Mouse (Mus musculus) lung, postnatal 0 days (tissue): ENCODE measurements at regions not wholly inside any gene's neighbourhood (a gene's known extent, or its start where the extent isn't known, plus 50 kb on each side); places are given as distances from the start of the nearest gene placed in this dataset. TPM values are rescaled to one million over a fixed set of nuclear protein-coding genes. Genes with fewer than 3 reads are reported as not detected.

Source experiments
- ATAC-seq: fragments of 200-750 bp; cut with Nextera tagmentation; 2 replicates; pipeline ENCODE4 v1.8.0; 2017; ENCODE audit warnings: moderate library complexity
- DNase-seq: peaks from one replicate; pipeline ENCODE4 v3.0.0-alpha.2; 2016; ENCODE audit warnings: low spot score
- H3K27ac ChIP-seq: fragments of 300-500 bp; sonication (generic); 2 replicates; pipeline ENCODE4 v1.5.1; 2014; ENCODE audit warnings: antibody characterized with exemption, mild to moderate bottlenecking, low read length, mixed read lengths
- H3K27me3 ChIP-seq: fragments of 300-500 bp; sonication (generic); replicated peaks from 2 replicates; pipeline ENCODE4 v1.6.1; 2014; ENCODE audit warnings: low read length, mixed read lengths; ENCODE audit not compliant: insufficient read depth
- H3K36me3 ChIP-seq: fragments of 300-500 bp; sonication (generic); 2 replicates; pipeline ENCODE4 v1.6.1; 2014; ENCODE audit warnings: low read length, mixed read lengths; ENCODE audit not compliant: insufficient read depth
- H3K4me1 ChIP-seq: fragments of 300-500 bp; sonication (generic); 2 replicates; pipeline ENCODE4 v1.6.1; 2014; ENCODE audit warnings: antibody characterized with exemption, low read depth, low read length, mixed read lengths; ENCODE audit not compliant: insufficient read depth
- H3K4me2 ChIP-seq: fragments of 300-500 bp; sonication (generic); replicated peaks from 2 replicates; pipeline ENCODE4 v1.6.1; 2014; ENCODE audit warnings: low read depth, mild to moderate bottlenecking, low read length, moderate library complexity, mixed read lengths
- H3K4me3 ChIP-seq: fragments of 300-500 bp; sonication (generic); 2 replicates; pipeline ENCODE4 v1.5.1; 2014; ENCODE audit warnings: low read depth, low read length
- H3K9ac ChIP-seq: fragments of 300-500 bp; sonication (generic); replicated peaks from 2 replicates; pipeline ENCODE4 v1.6.1; 2014; ENCODE audit warnings: low read depth, mild to moderate bottlenecking
- H3K9me3 ChIP-seq: fragments of 300-500 bp; sonication (generic); 2 replicates; pipeline ENCODE4 v1.6.1; 2016; ENCODE audit warnings: low read length, mixed read lengths
- CTCF ChIP-seq: IDR thresholded peaks from 2 replicates; pipeline ENCODE4 v1.5.1; 2016; ENCODE audit warnings: antibody characterized with exemption, mild to moderate bottlenecking
- EP300 ChIP-seq: IDR thresholded peaks from 2 replicates; pipeline ENCODE4 v1.6.1; 2016; ENCODE audit warnings: antibody characterized with exemption, mild to moderate bottlenecking, control low read depth
- WGBS: fragments of 180-500 bp; shearing (Covaris S2); extraction: QIAGEN DNeasy Blood & Tissue Kit; methylation state at CpG from one replicate; pipeline ENCODE4 v1.1.7; 2014; 5-methylcytosine and 5-hydroxymethylcytosine counted together
- microRNA-seq: library from miRNA; unstranded; fragments of <30 nt; microRNA quantifications from one replicate; pipeline ENCODE4, GENCODE M21; 2016

DNA sequence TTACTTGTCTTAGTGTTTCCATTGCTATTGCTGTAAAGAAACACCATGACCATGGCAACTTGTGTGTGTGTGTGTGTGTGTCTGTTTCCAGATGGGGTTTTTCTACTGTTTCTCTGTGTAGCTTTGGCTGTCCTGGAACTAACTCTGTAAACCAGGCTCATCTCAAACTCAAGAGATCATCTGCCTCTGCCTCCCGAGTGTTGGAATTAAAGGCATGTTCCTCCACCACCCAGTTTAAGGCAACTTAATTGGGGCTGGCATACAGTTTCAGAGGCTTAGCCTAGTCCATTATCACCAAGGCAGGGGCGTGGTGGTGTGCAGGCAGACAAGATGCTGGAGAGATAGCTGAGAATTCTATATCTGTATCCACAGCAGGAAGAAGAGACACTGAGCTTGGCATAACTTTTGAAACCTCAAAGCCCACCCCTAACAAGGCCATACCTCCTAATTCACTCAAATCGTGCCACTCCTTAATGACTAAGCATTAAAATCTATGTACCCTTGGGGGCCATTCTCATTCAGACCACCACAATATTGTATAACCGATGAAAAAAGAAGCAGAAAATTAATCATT lies 65.5 kb upstream of the Med14 start:
- H3K4me3 ChIP-seq: no peak overlapping the region
- no peaks in the 10 kb centered on the region for H3K4me1 ChIP-seq
- no peak overlapping the region for H3K4me2 ChIP-seq
- H3K27me3 ChIP-seq: no peaks in the 10 kb centered on the region
- no peaks in the 10 kb centered on the region for H3K36me3 ChIP-seq
- H3K9ac ChIP-seq: no peak overlapping the region
- DNase-seq: no peak
- TF ChIP-seq EP300 (no peak), CTCF (no peak)
- 81% methylated on average over 4 of the region's 4 CpGs for WGBS
- no peak overlapping the region for H3K27ac ChIP-seq
- no peak for ATAC-seq
- H3K9me3 ChIP-seq: no peaks in the 10 kb centered on the region

DNA sequence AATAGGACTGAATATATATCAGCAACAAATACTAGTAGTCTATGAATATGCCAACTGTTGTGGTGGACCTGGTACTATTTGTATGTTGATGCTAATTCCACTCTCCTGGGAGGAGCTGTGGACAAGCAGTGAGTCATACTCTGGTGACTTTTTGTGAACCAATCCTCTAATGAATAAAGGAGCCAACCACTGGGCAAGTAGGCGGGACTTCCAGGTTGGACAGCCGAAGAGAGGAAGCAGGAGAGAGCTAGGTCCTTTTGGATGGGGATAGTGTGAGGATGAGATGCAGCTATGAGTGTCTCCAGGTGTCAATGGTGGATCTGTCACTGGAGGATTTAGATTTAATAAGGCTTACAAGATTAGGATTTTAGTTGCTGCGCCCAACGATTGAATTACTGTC lies 64.8 kb upstream of the Med14 start:
- Histone ChIP-seq H3K36me3 (no peaks in the 10 kb centered on the region), H3K9me3 (no peaks in the 10 kb centered on the region), H3K4me1 (no peaks in the 10 kb centered on the region), H3K27ac (no peak overlapping the region), H3K4me2 (no peak overlapping the region), H3K27me3 (no peaks in the 10 kb centered on the region), H3K4me3 (no peak overlapping the region), H3K9ac (no peak overlapping the region)
- TF ChIP-seq EP300: no peak
- no peak for TF ChIP-seq CTCF
- 83% methylated on average over 4 of the region's 4 CpGs for WGBS
- DNase-seq: no peak
- ATAC-seq: no peak

DNA sequence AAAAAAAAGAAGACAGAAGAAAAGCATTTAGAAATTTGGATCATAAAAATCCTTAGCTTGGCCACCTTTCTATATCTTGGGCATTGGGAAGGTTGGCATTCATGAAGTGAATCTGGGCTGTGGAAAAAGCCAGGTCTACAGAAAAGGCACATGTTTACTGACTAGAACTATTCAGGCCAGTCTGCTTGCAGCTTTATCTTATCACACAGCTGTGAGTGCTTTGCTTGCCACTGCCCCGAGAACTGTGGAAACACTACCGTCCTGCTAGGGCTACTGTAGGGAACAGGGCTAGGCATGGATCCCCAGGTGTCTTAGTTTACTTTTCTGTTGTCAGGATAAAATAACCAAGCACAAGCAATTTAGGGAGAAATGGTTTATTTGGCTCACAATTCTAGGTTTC lies 63.4 kb upstream of the Med14 start:
- Histone ChIP-seq H3K4me2 (no peak overlapping the region), H3K9me3 (no peaks in the 10 kb centered on the region), H3K27me3 (no peaks in the 10 kb centered on the region), H3K9ac (no peak overlapping the region), H3K4me1 (no peaks in the 10 kb centered on the region), H3K27ac (no peak overlapping the region), H3K4me3 (no peak overlapping the region), H3K36me3 (no peaks in the 10 kb centered on the region)
- 70% methylated on average over 2 of the region's 2 CpGs for WGBS
- DNase-seq (no peak), ATAC-seq (no peak)
- no peak for TF ChIP-seq CTCF

DNA sequence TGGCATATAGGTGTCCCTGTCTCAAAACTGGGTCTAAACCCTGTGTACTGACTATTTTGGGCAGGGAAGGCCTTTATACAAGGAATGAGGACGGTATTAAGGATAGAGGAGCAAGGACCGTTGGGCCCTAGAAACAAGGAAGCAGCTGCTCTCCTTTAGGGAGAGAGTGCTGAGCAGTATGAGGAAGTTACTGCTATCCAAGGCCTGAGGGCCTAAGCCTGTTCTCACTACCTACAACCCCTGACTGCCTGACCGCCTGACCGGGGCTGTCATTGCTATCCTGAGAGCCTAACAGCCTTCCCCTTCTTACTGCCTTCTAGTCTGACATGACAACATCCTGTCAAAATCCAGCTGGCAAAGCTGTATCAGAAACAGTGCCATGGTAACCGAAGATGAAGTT lies 62.6 kb upstream of the Med14 start:
- no peak for ATAC-seq
- TF ChIP-seq EP300 (no peak), CTCF (no peak)
- no peak overlapping the region for H3K9ac ChIP-seq
- no peak overlapping the region for H3K4me3 ChIP-seq
- no peak for DNase-seq
- no peaks in the 10 kb centered on the region for H3K4me1 ChIP-seq
- no peaks in the 10 kb centered on the region for H3K27me3 ChIP-seq
- H3K4me2 ChIP-seq: no peak overlapping the region
- H3K36me3 ChIP-seq: no peaks in the 10 kb centered on the region
- H3K27ac ChIP-seq: no peak overlapping the region
- WGBS: 51% methylated on average over 5 of the region's 5 CpGs
- H3K9me3 ChIP-seq: no peaks in the 10 kb centered on the region

DNA sequence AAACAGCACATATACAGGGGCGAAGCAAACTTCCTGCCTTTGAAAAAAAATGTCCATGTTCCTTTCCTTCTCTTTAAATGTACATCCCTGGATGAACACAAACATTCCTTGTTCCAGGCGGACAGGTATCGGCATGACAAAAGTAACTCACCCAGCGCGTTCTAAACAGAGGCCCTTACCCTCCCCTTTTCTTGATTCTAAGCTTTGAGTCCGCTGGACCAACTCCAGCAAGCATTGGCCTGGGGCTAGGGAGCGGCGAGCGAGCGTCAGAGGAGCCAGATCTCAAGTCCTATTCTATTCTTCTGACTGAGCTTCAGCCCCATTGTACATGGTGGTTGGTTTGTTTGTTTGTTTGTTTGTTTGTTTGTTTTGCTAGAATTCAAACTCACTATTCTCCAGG lies 60.9 kb upstream of the Med14 start:
- Histone ChIP-seq H3K27me3 (no peaks in the 10 kb centered on the region), H3K4me1 (no peaks in the 10 kb centered on the region), H3K4me2 (no peak overlapping the region), H3K36me3 (no peaks in the 10 kb centered on the region), H3K9me3 (no peaks in the 10 kb centered on the region), H3K4me3 (no peak overlapping the region), H3K9ac (no peak overlapping the region), H3K27ac (no peak overlapping the region)
- DNase-seq: no peak
- TF ChIP-seq EP300 (no peak), CTCF (no peak)
- no peak for ATAC-seq
- 62% methylated on average over 10 of the region's 10 CpGs for WGBS

DNA sequence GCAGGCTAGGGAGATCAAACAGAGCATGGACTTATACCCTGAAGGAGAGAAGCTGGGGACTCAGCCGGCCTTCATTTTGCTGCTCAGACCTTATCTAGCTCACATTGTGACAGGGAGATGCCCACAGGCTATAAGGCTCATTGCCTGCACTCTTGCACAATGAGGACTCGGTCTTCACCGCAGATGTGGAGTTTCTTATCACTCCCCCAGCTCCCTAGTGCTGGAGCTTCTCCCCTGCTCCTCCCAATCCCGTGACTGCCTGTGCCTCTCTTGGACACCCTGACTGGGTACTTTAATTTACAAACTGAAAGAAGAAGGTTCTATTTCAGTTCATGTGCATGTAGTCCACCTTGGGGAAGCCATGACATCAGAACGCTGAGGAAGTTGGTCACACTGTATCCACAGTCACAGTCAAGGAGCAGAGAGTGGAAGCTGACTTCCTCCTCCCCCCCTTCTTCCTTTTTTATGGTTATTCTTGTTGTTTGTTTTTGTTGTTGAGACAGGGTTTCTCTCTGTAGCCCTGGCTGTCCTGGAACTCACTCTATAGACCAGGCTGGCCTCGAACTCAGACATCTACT lies 51.3 kb upstream of the Med14 start:
- WGBS: 77% methylated on average over 5 of the region's 6 CpGs
- no peak for ATAC-seq
- H3K9ac ChIP-seq: no peak overlapping the region
- no peaks in the 10 kb centered on the region for H3K27me3 ChIP-seq
- TF ChIP-seq EP300 (no peak), CTCF (no peak)
- no peak overlapping the region for H3K27ac ChIP-seq
- no peaks in the 10 kb centered on the region for H3K4me1 ChIP-seq
- no peaks in the 10 kb centered on the region for H3K9me3 ChIP-seq
- peak; percentile 4 for DNase-seq
- no peak overlapping the region for H3K4me3 ChIP-seq
- no peaks in the 10 kb centered on the region for H3K36me3 ChIP-seq
- no peak overlapping the region for H3K4me2 ChIP-seq

Small RNA genes in the stretch of these regions (microRNA-seq; reads per million reads assigned to microRNA genes)
- not detected for gene Gm25063
